In genomic region chr7:73540202-73541078, GRCm38 (mm10) we compare ENCODE assay signal across 8 mouse cellular contexts. TPM values are rescaled to one million over a fixed set of nuclear protein-coding genes. Genes with fewer than 3 reads are reported as not detected.
DNase-seq lines count a peak whose midpoint lies in the region; ATAC-seq and TF ChIP-seq lines count a peak whose summit lies in the region.

No protein-coding gene starts in this region.

- ATAC-seq in heart, embryonic 11.5 days (replicated peaks; ENCODE audit: insufficient number of reproducible peaks, low FRiP score, low TSS enrichment), result no peak
- no peak for ATAC-seq in heart, embryonic 15.5 days (replicated peaks; ENCODE audit: insufficient number of reproducible peaks, insufficient read depth, low FRiP score, low read depth)
- no peak for ATAC-seq in cerebellum, adult (ENCODE audit: insufficient number of reproducible peaks, low FRiP score, low TSS enrichment)

- H3K27me3 ChIP-seq in heart, embryonic 11.5 days (ENCODE audit: control insufficient read depth, insufficient read depth, low read length), result no peaks in the 10 kb centered on the region
- H3K27me3 ChIP-seq in heart, embryonic 15.5 days, result no peaks in the 10 kb centered on the region
- H3K27me3 ChIP-seq in midbrain, embryonic 10.5 days (ENCODE audit: low read depth, poor library complexity, severe bottlenecking), result no peaks in the 10 kb centered on the region

- H3K4me1 ChIP-seq in heart, embryonic 11.5 days (ENCODE audit: control insufficient read depth, insufficient read depth, low read length), result peaks cover 10% of the 10 kb centered on the region
- peaks cover 4 to 11% of the 10 kb centered on the region in 2 experiments; a peak in 3 of 4 replicates for H3K4me1 ChIP-seq in ES-E14 (ENCODE audit: control insufficient read depth in 2 of 2, insufficient read depth in 2 of 2, low read length in 2 of 2, poor library complexity in 1 of 2)
- peaks cover 22% of the 10 kb centered on the region for H3K4me1 ChIP-seq in heart, embryonic 15.5 days (replicated peaks)
- peaks cover 30% of the 10 kb centered on the region for H3K4me1 ChIP-seq in midbrain, embryonic 10.5 days

- in situ Hi-C loops in ES-E14 (cut with MboI; ENCODE audit: low sequenced_read_pairs in 2 of 2, unreplicated experiment in 2 of 2), result no loop called here

- peak overlapping the region; percentile 64 for H3K4me3 ChIP-seq in heart, embryonic 11.5 days (ENCODE audit: low read depth, low read length)
- peak overlapping the region; percentile 75 to 84 for H3K4me3 ChIP-seq in ES-E14 (ENCODE audit: insufficient read depth in 1 of 2, low read depth in 1 of 2, low read length in 2 of 2, poor library complexity in 1 of 2, severe bottlenecking in 1 of 2)
- peak overlapping the region; percentile 60 for H3K4me3 ChIP-seq in heart, embryonic 15.5 days
- H3K4me3 ChIP-seq in midbrain, embryonic 10.5 days, result peak overlapping the region; percentile 72

- H3K9me3 ChIP-seq in heart, embryonic 11.5 days (replicated peaks; ENCODE audit: control insufficient read depth, low read length), result no peaks in the 10 kb centered on the region
- no peaks in the 10 kb centered on the region for H3K9me3 ChIP-seq in ES-E14 (ENCODE audit: control insufficient read depth, insufficient read depth, low read depth, low read length)
- no peaks in the 10 kb centered on the region for H3K9me3 ChIP-seq in heart, embryonic 15.5 days (replicated peaks)
- no peaks in the 10 kb centered on the region for H3K9me3 ChIP-seq in midbrain, embryonic 10.5 days (replicated peaks)

- 1% methylated on average over 12 of the region's 12 CpGs for WGBS in heart, embryonic 11.5 days (ENCODE audit: insufficient replicate concordance)
- under 1% methylated on average over 12 of the region's 12 CpGs for WGBS in heart, embryonic 15.5 days
- WGBS in midbrain, embryonic 10.5 days, result 6% methylated on average over 12 of the region's 12 CpGs

- peak overlapping the region; percentile 66 for H3K4me2 ChIP-seq in heart, embryonic 11.5 days
- H3K4me2 ChIP-seq in heart, embryonic 15.5 days, result peak overlapping the region; percentile 54

- peak overlapping the region; percentile 78 for H3K27ac ChIP-seq in heart, embryonic 11.5 days (ENCODE audit: low read depth, low read length)
- H3K27ac ChIP-seq in ES-E14 (ENCODE audit: insufficient read depth, low read depth, low read length, poor library complexity, severe bottlenecking), result peak overlapping the region; percentile 53; the same call in 1 of the 2 replicates
- H3K27ac ChIP-seq in heart, embryonic 15.5 days, result peak overlapping the region; percentile 83
- peak overlapping the region; percentile 97 for H3K27ac ChIP-seq in midbrain, embryonic 10.5 days (replicated peaks)

- H3K9ac ChIP-seq in heart, embryonic 11.5 days (ENCODE audit: low read depth, low read length), result peak overlapping the region; percentile 93
- peak overlapping the region; percentile 54; the same call in 1 of the 2 replicates for H3K9ac ChIP-seq in ES-E14 (ENCODE audit: insufficient read depth, low read depth, low read length, poor library complexity, severe bottlenecking)
- H3K9ac ChIP-seq in heart, embryonic 15.5 days, result peak overlapping the region; percentile 67

- 0 out of 2 replicates have a peak, but pooled peaks cover 4% of the 10 kb centered on the region for H3K36me3 ChIP-seq in heart, embryonic 11.5 days (ENCODE audit: control insufficient read depth, insufficient read depth, low read length)
- H3K36me3 ChIP-seq in ES-E14 (ENCODE audit: control insufficient read depth, insufficient read depth, low read length, poor library complexity, severe bottlenecking), result no peaks in the 10 kb centered on the region; the same call in 1 of the 2 replicates
- H3K36me3 ChIP-seq in heart, embryonic 15.5 days, result peaks cover 14% of the 10 kb centered on the region
- peaks cover 38% of the 10 kb centered on the region for H3K36me3 ChIP-seq in midbrain, embryonic 10.5 days

- no peak for DNase-seq in heart, adult 9 months (ENCODE audit: low spot score in 2 of 2)
- DNase-seq in ES-E14 (ENCODE audit: low read depth, low spot score), result no peak
- no peak for DNase-seq in midbrain, embryonic 10.5 days (ENCODE audit: low spot score)
- DNase-seq in left cerebral cortex, adult 11 months (ENCODE audit: low spot score), result no peak
- no peak for DNase-seq in cerebellum, postnatal 25 days

TF ChIP-seq in ES-E14, 5 proteins besides CTCF, POLR2A, EP300 and RAD21:
- TF ChIP-seq ZNF384 (IDR thresholded peaks at IDR 0.05; ENCODE audit: low read depth, low read length) (0 out of 2 replicates have a peak, but pooled peaks have one; percentile 17), ZC3H11A (IDR thresholded peaks at IDR 0.05; ENCODE audit: borderline replicate concordance, low read depth, low read length) (no peak)

RNA-seq across cellular contexts. Expression of gene Chd2, which starts 1.2 kb away (rescaled TPM):
- polyA plus RNA-seq in heart, embryonic 11.5 days (2014; fragmentation: Nextera tagmentation; extraction: Ambion mirVana), result 43.6 and 45.6 TPM in 2 replicates
- total RNA-seq in ES-E14 (2012; rRNA removed), result 46.6 and 70.8 TPM in 2 replicates
- polyA plus RNA-seq in heart, embryonic 15.5 days (2015; fragmentation: Nextera tagmentation; extraction: Ambion mirVana), result 41.2 and 42.9 TPM in 2 replicates
- 39.6 and 48.3 TPM in 2 replicates for polyA plus RNA-seq in midbrain, embryonic 10.5 days (2016; fragmentation: Nextera tagmentation; extraction: Ambion mirVana)
